Mouse (Mus musculus): ENCODE results near the gene Gm21477. TPM values are rescaled to one million over a fixed set of nuclear protein-coding genes. Genes with fewer than 3 reads are reported as not detected.
"Not testable (repeated sequence)": the region's sequence is repeated elsewhere in the genome, so short reads cannot be mapped to it uniquely, and the experiment has no call there.

Gene Gm21477
- not detected for total RNA-seq (2021)
- long read RNA-seq, experiment 1 = 0 reads
- long read RNA-seq, experiment 2 = 0 reads

GRCm38 (mm10) chrY:87116521-87116920 is at the start of gene Gm21477:
Gene Gm21477, plus strand, starts transcription at chrY:87116821.
- not testable (repeated sequence) for DNase-seq (ENCODE audit: low spot score in 2 of 2)
